Mouse (Mus musculus) forebrain, postnatal 0 days (tissue): ENCODE measurements around the gene Hoxc4. TPM values are rescaled to one million over a fixed set of nuclear protein-coding genes. Genes with fewer than 3 reads are reported as not detected.
A peak's percentile ranks its signal among the peaks of the same experiment; 100 is the strongest.

Experiments
- ATAC-seq: fragments of 200-750 bp; cut with Nextera tagmentation; 2 replicates; pipeline ENCODE4 v1.8.0; 2017; ENCODE audit warnings: mild to moderate bottlenecking, moderate library complexity
- DNase-seq: peaks from one replicate; pipeline ENCODE4 v3.0.0-alpha.2; 2015
- H3K27ac ChIP-seq: fragments of 300-500 bp; sonication (generic); 2 replicates; pipeline ENCODE4 v1.5.1; 2014; ENCODE audit warnings: low read depth, mild to moderate bottlenecking, antibody characterized with exemption, low read length, moderate library complexity, mixed read lengths
- H3K27me3 ChIP-seq: fragments of 300-500 bp; sonication (generic); 2 replicates; pipeline ENCODE4 v1.6.1; 2014; ENCODE audit warnings: mild to moderate bottlenecking, low read length, mixed read lengths; ENCODE audit not compliant: insufficient read depth
- H3K36me3 ChIP-seq: fragments of 300-500 bp; sonication (generic); 2 replicates; pipeline ENCODE4 v1.6.1; 2014; ENCODE audit warnings: mild to moderate bottlenecking, moderate library complexity; ENCODE audit not compliant: insufficient read depth
- H3K4me1 ChIP-seq: fragments of 300-500 bp; sonication (generic); 2 replicates; pipeline ENCODE4 v1.6.1; 2014; ENCODE audit warnings: antibody characterized with exemption; ENCODE audit not compliant: insufficient read depth
- H3K4me2 ChIP-seq: fragments of 300-500 bp; sonication (generic); 2 replicates; pipeline ENCODE4 v1.6.1; 2014; ENCODE audit warnings: low read depth, mild to moderate bottlenecking, moderate library complexity
- H3K4me3 ChIP-seq: fragments of 300-500 bp; sonication (generic); 2 replicates; pipeline ENCODE4 v1.5.1; 2014; ENCODE audit warnings: low read depth, low read length, mixed read lengths
- H3K9ac ChIP-seq: fragments of 300-500 bp; sonication (generic); 2 replicates; pipeline ENCODE4 v1.6.1; 2014; ENCODE audit warnings: mild to moderate bottlenecking
- H3K9me3 ChIP-seq: fragments of 300-500 bp; sonication (generic); 2 replicates; pipeline ENCODE4 v1.6.1; 2016; ENCODE audit warnings: low read length
- CTCF ChIP-seq: sonication (generic); IDR thresholded peaks from 2 replicates; pipeline ENCODE4 v1.5.1; 2016; ENCODE audit warnings: antibody characterized with exemption, control low read depth, low read depth
- WGBS: fragments of 180-500 bp; shearing (Covaris S2); extraction: QIAGEN DNeasy Blood & Tissue Kit; methylation state at CpG from one replicate; pipeline ENCODE4 v1.1.7; 2014; 5-methylcytosine and 5-hydroxymethylcytosine counted together
- polyA plus RNA-seq: library from polyadenylated mRNA; unstranded; fragments of >200 nt; fragmentation: Nextera tagmentation; extraction: Ambion mirVana; gene quantifications from 2 replicates; pipeline ENCODE4 v1.2.1, GENCODE M21; 2015
- total RNA-seq: library from RNA; depleted of rRNA; stranded (reverse); fragments of >200 nt; gene quantifications from 2 replicates; pipeline ENCODE4 v1.2.3, GENCODE M21; 2014

Hoxc4 gene
- total and polyA plus RNA-seq, 2 experiments from 2014 or later: not detected

DNA sequence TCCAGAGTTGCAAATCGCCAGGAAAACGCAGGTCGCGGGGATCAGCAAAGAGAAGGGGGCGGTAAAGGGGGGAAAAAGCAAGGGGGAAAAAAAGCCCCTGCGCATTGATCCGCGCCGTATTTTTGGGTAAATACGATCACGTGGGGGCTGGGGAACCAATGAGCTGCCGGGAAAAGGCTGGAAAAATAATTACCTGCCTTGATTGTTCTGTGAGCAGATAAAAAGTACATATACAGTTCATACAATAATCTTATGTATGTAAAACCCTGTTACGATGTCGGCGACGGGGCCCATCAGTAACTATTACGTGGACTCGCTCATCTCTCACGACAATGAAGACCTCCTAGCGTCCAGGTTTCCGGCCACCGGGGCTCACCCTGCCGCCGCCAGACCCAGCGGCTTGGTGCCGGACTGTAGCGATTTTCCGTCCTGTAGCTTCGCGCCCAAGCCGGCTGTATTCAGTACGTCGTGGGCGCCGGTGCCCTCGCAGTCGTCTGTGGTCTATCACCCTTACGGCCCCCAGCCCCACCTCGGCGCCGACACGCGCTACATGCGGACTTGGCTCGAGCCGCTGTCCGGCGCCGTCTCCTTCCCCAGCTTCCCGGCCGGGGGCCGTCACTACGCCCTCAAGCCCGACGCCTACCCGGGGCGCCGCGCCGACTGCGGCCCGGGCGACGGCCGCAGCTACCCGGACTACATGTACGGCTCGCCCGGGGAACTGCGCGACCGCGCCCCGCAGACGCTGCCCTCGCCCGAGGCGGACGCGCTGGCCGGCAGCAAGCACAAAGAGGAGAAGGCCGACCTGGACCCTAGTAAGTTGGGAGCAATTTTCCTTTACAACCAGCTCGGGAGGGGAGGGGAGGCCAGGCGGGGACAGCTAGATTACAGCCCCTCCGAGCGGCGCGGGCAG lies 37.1 kb upstream of the Hoxc4 start:
- Histone ChIP-seq H3K27ac (no peak overlapping the region), H3K4me1 (no peaks in the 10 kb centered on the region), H3K27me3 (peaks cover 96% of the 10 kb centered on the region), H3K9ac (no peak overlapping the region), H3K9me3 (no peaks in the 10 kb centered on the region), H3K36me3 (no peaks in the 10 kb centered on the region), H3K4me3 (peak overlapping the region; percentile 16), H3K4me2 (peak overlapping the region; percentile 33)
- WGBS: 1% methylated on average over 88 of the region's 88 CpGs
- DNase-seq: no peak
- no peak; the same call in 1 of the 2 replicates for ATAC-seq
- TF ChIP-seq CTCF: no peak

DNA sequence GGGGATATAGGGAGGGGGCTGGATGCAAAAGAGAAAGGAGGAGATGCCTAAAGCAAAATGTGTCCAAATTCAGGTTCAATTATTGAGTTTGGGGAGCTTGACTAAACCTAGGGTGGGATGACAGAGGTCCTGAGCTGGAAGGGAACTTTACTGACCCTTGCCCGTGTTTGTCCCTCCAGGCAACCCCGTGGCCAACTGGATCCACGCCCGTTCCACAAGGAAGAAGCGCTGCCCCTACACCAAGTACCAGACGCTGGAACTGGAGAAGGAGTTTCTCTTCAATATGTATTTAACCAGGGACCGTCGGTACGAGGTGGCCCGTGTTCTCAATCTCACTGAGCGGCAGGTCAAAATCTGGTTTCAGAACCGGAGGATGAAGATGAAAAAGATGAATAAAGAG lies 35.0 kb upstream of the Hoxc4 start:
- no peaks in the 10 kb centered on the region for H3K36me3 ChIP-seq
- no peak for TF ChIP-seq CTCF
- 2% methylated on average over 12 of the region's 12 CpGs for WGBS
- no peaks in the 10 kb centered on the region for H3K9me3 ChIP-seq
- ATAC-seq (no peak), DNase-seq (no peak)
- H3K9ac ChIP-seq: no peak overlapping the region
- H3K4me3 ChIP-seq: no peak overlapping the region
- H3K27ac ChIP-seq: no peak overlapping the region
- H3K4me1 ChIP-seq: no peaks in the 10 kb centered on the region
- no peak overlapping the region for H3K4me2 ChIP-seq
- peaks cover 99% of the 10 kb centered on the region for H3K27me3 ChIP-seq

DNA sequence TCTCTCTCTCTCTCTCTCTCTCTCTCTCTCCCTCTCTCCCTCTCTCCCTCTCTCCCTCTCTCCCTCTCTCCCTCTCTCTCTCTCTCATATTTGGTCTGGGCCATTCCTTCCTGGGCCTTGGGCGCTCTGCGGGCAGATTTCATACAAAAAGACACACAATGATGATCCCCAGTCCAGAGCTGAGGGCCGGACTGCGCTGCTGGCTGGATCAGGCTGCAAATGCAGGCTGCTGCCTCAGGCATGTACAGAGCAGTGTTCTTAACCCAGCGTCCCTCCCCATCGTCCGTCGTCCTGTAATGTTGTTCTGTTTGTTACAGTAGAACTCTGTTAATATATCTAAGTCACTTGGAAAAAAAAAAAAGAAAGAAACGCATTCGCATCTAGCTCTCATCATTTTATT lies 34.2 kb upstream of the Hoxc4 start:
- 1% methylated on average over 10 of the region's 10 CpGs for WGBS
- H3K9ac ChIP-seq: no peak overlapping the region
- no peak for TF ChIP-seq CTCF
- DNase-seq: no peak
- no peak overlapping the region for H3K27ac ChIP-seq
- H3K4me2 ChIP-seq: no peak overlapping the region
- no peak overlapping the region for H3K4me3 ChIP-seq
- H3K4me1 ChIP-seq: no peaks in the 10 kb centered on the region
- peaks cover 99% of the 10 kb centered on the region for H3K27me3 ChIP-seq
- no peaks in the 10 kb centered on the region for H3K9me3 ChIP-seq
- no peak for ATAC-seq
- H3K36me3 ChIP-seq: no peaks in the 10 kb centered on the region

DNA sequence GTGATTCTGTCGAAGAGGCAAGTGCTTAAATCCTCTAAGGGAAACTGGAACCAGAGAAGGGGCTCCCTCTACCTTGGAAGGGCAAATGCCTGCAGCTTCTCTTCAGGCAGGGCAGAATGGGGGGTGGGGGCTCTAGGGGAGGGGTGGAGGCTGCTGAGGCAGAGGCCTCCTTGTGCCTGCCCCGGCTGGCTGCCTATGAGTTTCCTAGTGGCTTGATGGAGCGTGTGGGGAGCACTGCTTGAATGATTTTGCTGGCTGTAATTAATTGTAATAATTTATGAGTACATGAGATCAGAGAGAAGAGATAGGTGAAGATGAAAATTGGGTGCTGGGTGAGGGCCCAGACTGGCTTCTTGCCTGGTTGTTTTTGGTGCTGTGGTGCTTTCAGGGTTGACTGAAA lies 33.8 kb upstream of the Hoxc4 start:
- Histone ChIP-seq H3K36me3 (no peaks in the 10 kb centered on the region), H3K4me3 (no peak overlapping the region), H3K9me3 (no peaks in the 10 kb centered on the region), H3K27ac (no peak overlapping the region), H3K4me1 (no peaks in the 10 kb centered on the region), H3K27me3 (peaks cover 99% of the 10 kb centered on the region), H3K9ac (no peak overlapping the region), H3K4me2 (no peak overlapping the region)
- ATAC-seq (no peak), DNase-seq (no peak)
- TF ChIP-seq CTCF: no peak
- WGBS: 3% methylated on average over 3 of the region's 3 CpGs

DNA sequence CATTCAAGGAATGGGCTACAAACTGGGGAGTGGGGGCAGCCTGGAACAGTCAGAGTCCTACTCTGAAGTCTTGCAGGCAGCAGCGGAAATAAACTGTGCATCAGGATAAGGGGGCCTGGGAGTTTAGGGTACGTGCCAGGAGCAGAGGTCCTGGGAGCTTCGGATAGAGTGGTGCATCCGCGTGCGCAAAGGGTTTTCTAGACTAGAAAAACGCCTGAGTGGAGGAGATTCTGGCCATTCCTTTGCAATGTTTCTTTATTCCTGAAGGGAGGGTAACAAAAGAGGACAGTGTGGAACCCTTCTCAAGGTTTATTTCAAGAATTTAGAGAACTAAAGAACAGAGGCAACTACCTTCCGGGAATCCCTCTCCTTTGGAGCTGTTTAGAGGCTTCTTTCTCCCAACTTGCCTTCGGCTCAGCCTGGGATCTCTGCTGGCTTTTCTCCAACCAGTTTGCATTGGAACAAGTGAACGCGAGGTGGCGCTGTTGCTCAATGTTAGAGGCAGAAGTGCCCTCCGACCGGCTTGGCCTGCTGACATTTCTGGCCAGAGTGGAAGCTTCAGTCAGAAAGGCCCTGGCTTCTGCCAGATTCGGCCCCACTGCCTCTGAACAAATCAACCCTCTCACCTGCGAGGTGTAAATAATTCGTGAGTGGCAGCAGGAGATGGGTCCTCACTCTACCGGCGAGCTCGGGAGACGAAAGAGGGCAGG lies 31.5 kb upstream of the Hoxc4 start:
- Histone ChIP-seq H3K4me3 (no peak overlapping the region), H3K4me1 (no peaks in the 10 kb centered on the region), H3K27ac (no peak overlapping the region), H3K9ac (no peak overlapping the region), H3K9me3 (no peaks in the 10 kb centered on the region), H3K27me3 (peaks cover 97% of the 10 kb centered on the region), H3K36me3 (no peaks in the 10 kb centered on the region), H3K4me2 (no peak overlapping the region)
- ATAC-seq: peak; percentile 29; the same call in 1 of the 2 replicates
- 3% methylated on average over 21 of the region's 21 CpGs for WGBS
- DNase-seq: peak; percentile 92
- peak; percentile 90 for TF ChIP-seq CTCF

DNA sequence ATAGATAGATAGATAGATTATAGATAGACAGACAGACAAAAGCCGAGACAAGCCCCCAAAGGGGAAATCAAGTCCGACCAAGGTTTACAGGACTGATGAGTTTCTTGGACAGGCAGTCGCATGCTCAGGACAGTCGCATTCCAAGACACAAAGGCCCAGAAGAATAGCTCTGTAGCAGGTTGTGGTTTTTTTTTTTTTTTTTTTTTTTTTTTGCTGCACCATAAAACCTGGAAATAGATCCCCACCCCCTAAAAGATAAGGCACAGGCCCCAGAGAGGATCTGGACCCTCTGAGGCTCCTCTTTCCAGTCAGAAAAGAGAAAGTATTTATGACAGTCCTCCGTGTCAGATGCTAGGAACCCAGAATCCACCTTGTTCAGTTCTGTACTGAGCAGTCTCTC lies 30.7 kb upstream of the Hoxc4 start:
- H3K9ac ChIP-seq: no peak overlapping the region
- H3K4me2 ChIP-seq: no peak overlapping the region
- no peak for TF ChIP-seq CTCF
- H3K27ac ChIP-seq: no peak overlapping the region
- DNase-seq (no peak), ATAC-seq (no peak)
- no peaks in the 10 kb centered on the region for H3K36me3 ChIP-seq
- no peaks in the 10 kb centered on the region for H3K9me3 ChIP-seq
- no peaks in the 10 kb centered on the region for H3K4me1 ChIP-seq
- 13% methylated on average over 5 of the region's 5 CpGs for WGBS
- H3K4me3 ChIP-seq: no peak overlapping the region
- H3K27me3 ChIP-seq: peaks cover 97% of the 10 kb centered on the region
